Mouse (Mus musculus): ENCODE data around the gene Stk11. TPM values are rescaled to one million over a fixed set of nuclear protein-coding genes. Genes with fewer than 3 reads are reported as not detected.

Stk11 gene
- 100 to 1,000 TPM; 175 to 179 TPM for total RNA-seq (2023)

DNA sequence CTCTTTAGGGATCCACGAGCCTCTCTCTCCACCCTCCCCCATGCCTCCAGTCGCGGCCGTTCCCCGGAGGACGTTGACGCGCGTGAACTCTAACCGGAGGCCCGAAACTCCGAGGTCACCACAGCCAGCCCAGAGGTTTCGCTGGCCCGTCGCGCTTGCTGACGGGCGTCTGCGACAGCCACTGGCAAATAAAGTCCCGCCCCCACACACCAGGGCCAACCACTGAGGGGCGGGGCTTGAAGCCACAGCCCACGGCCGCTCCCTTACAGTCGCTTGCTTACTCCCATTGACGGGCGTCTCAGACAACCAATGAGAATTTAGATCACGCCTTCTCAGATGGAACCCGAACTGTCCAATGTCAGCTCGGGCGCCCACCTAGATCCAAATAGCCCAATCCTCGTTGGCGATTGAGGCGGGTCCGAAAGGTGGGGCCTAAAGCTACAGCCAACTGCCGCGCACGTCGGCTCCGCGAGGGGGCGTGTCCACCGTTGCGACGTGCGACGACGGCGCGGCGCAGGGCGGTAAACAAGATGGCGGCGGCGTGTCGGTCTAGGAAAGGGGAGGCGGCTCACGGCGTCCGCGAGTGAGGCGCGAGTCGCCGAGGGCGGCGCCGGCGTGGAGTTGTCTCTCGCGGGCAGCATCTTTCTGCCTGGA lies at the start of gene Stk11:
TSS of gene Stk11 (plus strand) at position 514 of the 654 bp plus-strand sequence.

DNA sequence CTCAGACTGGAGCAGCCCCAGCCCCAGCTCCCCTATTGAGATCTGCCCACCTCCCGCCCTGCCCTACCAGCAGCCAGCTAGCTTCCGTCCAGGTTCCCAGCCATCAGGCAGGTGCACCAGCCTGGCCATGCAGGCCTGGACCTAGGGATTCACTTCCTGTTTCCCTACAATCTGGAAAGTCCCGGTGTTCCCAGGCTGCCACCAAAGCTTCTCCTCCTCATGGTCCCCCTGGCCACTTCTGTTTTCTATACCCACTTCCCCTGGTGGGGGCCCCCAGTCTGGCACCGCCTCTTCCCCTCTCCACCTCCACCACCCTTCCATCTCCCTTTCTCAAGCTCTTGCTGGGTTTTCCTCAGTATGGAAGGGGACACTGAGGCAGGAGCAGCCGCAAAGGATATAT lies 10.1 kb upstream of the Stk11 start, which contains the start of gene Sbno2:
TSS of gene Sbno2 (minus strand) at position 112 of the 400 bp plus-strand sequence.

DNA sequence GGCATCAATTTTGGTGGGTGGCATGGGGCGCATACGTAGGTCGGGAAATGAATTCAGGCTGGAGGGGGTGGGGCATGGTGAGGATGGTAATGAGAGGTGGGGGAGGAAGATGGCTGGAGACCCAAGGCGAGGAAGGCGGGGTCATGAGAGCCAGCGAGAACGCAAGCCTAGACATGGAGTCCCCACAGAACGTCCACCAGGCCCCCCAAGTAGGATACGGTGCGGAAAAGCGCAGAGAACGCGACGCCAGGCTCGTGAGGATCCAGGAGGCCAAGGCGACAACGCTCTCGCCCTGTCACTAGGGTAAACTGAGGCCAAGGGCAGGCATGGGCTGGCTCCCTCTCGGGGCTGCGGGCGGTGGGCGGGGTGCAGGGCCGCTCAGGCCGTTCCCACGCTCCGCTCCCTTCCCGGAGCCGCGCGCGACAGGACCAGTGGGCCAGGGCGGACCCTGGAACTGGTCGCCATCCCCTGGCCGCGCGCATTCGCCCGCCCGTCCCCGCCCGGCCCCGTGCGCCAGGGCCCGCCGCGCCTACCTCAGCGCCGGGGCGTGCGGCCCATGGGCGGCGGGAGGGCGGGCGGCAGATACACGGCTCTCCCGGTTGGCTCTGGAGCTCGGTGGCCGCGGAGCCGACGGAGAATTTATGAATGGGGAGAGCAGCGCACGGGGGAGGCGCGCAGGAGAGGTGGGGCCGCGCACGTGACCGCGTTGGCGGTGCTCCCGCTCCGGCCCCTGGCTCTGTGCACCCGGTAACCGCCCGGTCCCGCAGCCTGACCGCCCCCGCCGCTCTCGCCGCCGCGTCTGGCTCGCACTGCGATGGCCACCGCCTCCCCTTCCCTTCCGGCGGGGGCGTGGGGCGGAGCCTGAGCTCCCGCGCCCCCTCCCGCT lies 23.2 kb downstream of the Stk11 start, which contains the start of gene Atp5d:
TSS of gene Atp5d (plus strand) at position 80 of the 886 bp plus-strand sequence.

DNA sequence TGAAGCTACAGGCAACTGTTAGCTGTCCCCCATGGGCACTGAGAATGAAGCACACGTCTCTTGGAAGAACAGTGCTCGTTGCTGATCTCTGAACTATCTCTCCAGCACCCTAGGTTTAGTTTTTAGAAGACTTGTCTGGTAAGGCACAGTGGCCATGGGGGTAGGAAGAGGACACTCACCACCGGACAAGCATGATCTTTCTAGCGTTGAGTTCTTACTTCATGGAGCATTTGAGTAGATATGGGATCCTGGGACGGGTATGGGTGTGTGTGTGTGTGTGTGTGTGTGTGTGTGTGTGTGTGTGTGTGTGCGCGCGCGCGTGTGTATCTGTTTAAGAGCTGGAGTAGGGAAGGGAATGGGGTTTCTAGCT lies 25.0 kb downstream of the Stk11 start, which contains the start of gene Cbarp:
TSS of gene Cbarp (minus strand) at position 170 of the 370 bp plus-strand sequence.

DNA sequence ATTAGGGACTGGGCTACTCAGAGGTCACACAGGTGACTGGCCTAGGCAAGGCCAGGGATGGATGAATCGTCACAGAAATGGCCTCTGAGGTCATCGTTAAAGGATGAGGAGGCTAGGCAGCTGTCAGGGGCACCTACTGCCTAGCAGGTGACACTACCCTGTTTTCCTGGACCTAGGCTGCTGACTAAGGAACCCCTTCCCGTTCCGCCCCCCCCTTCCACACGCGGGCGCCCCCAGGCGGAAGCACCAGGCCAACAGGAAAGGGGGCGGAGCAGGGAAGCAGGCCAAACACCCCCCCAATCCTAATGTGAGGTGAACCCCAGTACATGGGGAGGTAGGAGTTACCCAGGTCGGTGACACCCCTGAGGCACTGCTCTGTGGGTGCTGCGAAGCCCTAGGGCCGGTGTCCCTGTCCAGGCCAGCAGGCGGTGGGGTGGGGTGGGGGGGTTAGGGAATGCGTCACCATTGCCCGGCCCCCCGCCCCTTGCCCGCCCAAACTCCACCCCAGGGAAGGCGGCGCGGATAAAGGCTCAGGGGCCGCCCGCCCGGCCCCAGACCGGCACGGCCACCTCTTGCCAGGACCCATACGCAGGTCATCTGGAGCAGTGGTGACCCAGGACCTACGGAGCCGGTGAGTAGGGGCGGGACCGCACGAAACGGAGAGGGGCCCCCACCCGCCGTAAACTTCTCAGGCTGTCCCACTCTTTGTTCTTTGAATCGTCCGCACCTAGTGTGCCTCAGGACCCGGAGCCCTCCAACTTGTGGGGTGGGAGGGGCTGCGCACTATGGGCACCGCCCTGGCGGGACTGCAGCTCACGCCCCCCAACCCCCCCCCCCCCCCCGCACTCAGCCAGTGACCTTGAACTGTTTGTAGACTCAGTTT lies 32.4 kb downstream of the Stk11 start, which contains the start of gene Midn:
TSS of gene Midn (plus strand) at position 554 of the 883 bp plus-strand sequence.

DNA sequence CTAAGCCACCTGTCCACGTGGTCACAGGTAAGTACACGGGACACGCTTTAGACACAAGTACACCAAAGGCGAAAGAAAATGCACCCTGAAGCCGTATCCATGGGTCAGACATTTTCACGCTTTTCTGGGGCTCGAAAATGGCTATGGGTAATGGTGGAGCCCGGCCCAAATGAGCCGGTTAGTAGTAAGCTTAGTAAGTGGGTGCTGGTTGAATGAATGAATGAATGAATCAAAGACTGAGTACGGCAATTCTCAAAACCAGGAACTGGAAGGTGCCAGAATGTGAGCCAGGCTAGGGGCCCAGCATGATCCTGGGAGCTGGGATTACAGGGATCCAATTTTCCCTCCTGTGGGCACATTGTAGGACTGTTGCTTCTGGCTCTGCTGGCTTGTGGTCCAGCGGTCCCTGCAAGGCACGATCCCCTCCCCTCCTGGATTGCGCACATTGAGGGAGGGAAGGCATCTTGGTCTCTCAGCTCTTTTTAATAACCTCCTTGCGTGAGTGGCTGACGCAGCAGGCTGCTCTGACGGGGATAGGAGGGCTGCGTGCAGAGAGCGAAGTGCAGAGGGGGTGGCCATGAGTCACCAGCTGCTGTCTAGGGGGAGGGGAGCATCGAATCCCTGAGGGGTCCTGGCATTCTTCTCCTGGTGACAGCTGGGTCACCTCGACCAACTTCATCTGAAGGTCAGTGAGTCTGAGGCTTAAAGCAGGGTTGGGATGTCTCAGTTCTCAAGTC lies 50.0 kb downstream of the Stk11 start, which contains the start of gene Cirbp:
TSS of gene Cirbp (plus strand) at position 594 of the 737 bp plus-strand sequence.

DNA sequence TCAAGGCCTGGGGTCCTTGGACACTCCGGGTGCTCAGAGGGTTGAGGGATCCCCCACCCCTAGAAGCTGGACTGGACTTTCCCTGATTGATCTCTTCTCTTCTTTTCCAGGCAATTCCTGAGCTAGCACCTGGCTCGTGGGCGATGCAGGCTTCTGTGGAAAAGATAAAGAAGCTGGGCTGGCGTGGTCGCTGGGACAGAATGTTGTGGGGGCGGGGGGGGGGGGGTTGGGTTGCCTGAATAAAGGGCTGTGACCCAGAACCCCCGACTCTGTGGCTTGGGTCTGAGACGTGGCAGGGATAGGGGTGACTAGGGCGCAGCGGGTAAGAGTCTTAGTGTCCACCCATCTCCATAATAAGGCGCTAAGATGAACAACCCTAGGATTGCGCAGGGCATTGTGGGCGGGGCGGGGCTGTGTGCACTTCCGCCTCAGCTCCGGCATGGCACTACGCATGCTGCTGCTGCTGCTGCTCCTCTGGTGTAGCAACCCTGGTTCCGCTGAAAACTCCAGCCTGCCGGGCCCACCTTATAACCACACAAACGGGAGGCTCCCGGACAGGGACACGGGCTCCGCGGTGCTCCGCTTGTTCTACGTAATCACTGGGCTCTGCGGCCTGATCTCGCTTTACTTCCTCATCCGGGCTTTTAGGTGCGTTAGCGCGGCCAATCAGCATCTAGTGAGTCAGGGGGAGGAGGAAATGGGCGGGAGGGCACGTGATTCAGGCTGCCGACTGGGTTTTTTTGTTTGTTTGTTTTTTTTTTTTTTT lies 57.1 kb downstream of the Stk11 start, which contains the start of gene 1600002K03Rik:
TSS of gene 1600002K03Rik (plus strand) at position 418 of the 766 bp plus-strand sequence.

DNA sequence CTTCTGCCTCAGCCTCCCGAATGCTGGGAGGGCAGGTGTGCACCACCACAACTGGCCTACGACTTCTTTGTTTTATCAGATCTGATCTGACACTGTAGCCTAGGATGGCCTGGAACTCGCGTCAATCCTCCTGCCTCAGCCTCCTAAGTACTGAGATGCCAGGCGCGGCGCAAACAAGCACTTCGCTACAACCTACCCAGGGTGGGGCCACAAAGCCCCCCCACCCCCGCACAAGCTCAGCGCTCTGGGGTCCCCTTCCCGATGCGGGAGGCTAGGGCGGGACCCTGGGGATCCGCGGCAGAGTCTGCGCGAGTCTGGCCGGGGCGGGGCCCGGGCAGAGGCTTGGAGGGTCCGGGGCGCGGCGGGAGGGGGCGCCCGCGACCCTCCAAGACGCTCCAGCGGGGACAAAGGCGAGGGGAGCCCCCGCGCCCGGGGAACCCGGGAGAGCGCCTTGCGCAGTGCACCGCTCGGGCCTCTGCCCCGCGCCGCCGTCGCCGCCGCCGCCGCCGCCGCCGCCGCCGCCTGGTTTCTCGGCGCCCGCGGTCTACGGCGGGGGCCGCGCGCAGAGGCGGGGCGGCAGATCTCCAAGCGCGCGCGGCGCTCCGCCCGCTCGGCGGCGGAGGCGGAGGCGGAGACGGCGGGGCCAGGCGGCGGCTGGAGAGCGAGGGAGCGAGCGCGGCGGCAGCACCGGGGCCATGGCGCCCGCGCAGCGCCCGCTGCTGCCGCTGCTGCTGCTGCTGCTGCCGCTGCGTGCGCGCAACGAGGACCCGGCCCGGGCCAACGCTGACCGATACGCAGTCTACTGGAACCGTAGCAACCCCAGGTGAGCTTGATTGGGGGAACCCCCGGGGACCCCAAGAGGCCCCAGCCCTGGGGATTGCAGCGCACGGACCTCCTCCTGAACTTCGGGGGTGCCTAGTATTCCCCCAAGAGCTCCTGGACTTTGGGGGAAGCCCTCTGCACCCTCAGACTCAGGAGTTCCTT lies 63.8 kb downstream of the Stk11 start, which contains the start of gene Efna2:
TSS of gene Efna2 (plus strand) at position 415 of the 984 bp plus-strand sequence.

Other genes with a start within 250 kb of the Stk11 start
- gene Prtn3, start 241.3 kb upstream of the Stk11 start, total RNA-seq (2023): 100 to 1,000 TPM; 525 to 560 TPM
- 10 to 100 TPM; 20.1 to 25.2 TPM for gene Plppr3, start 241.2 kb upstream of the Stk11 start, total RNA-seq (2023)
- gene Elane, start 229.6 kb upstream of the Stk11 start, total RNA-seq (2023): 100 to 1,000 TPM; 647 to 654 TPM
- under 1 TPM in 1 of 2 experiments, not detected in 1; 0.46 TPM for gene Cfd, start 224.9 kb upstream of the Stk11 start, total RNA-seq (2023)
- 10 to 100 TPM; 33.3 to 34.5 TPM for gene Med16, start 206.9 kb upstream of the Stk11 start, total RNA-seq (2023)
- gene Gm26602, start 204.9 kb upstream of the Stk11 start, total RNA-seq (2023): not detected
- gene Kiss1r, start 198.8 kb upstream of the Stk11 start, total RNA-seq (2023): 1 to 10 TPM; 4.2 to 5.2 TPM
- 100 to 1,000 TPM; 448 to 486 TPM for gene R3hdm4, start 194.6 kb upstream of the Stk11 start, total RNA-seq (2023)
- gene Arid3a, start 188.8 kb upstream of the Stk11 start, total RNA-seq (2023): 100 to 1,000 TPM; 176 to 193 TPM
- gene Wdr18, start 155.7 kb upstream of the Stk11 start, total RNA-seq (2023): 1 to 10 TPM; 8.5 to 9.7 TPM
- under 1 TPM in 1 of 2 experiments, not detected in 1; 0.20 TPM for gene Grin3b, start 145.1 kb upstream of the Stk11 start, total RNA-seq (2023)
- 10 to 100 TPM; 64.3 to 74.9 TPM for gene Tmem259, start 131.5 kb upstream of the Stk11 start, total RNA-seq (2023)
- gene Cnn2, start 127.2 kb upstream of the Stk11 start, total RNA-seq (2023): 100 to 1,000 TPM; 518 to 532 TPM
- 100 to 1,000 TPM; 108 to 114 TPM for gene Abca7, start 119.3 kb upstream of the Stk11 start, total RNA-seq (2023)
- gene Arhgap45, start 99.2 kb upstream of the Stk11 start, total RNA-seq (2023): 100 to 1,000 TPM; 413 to 426 TPM
- gene Polr2e, start 76.0 kb upstream of the Stk11 start, total RNA-seq (2023): 10 to 100 TPM; 40.4 to 41.4 TPM
- 100 to 1,000 TPM; 313 to 334 TPM for gene Gpx4, start 68.6 kb upstream of the Stk11 start, total RNA-seq (2023)
- gene Sbno2, start 10.2 kb upstream of the Stk11 start, total RNA-seq (2023): 100 to 1,000 TPM; 125 to 162 TPM
- gene Atp5d, start 22.8 kb downstream of the Stk11 start, total RNA-seq (2023): 100 to 1,000 TPM; 122 to 126 TPM
- 1 to 10 TPM; 1.3 to 1.7 TPM for gene Cbarp, start 25.0 kb downstream of the Stk11 start, total RNA-seq (2023)
- 100 to 1,000 TPM; 232 to 270 TPM for gene Midn, start 32.5 kb downstream of the Stk11 start, total RNA-seq (2023)
- gene Cirbp, start 50.2 kb downstream of the Stk11 start, total RNA-seq (2023): 10 to 100 TPM; 33.5 to 40.3 TPM
- 1 to 10 TPM; 5.4 to 6.7 TPM for gene 1600002K03Rik, start 57.1 kb downstream of the Stk11 start, total RNA-seq (2023)
- under 1 TPM in 1 of 2 experiments, not detected in 1; 0.24 TPM for gene Efna2, start 63.7 kb downstream of the Stk11 start, total RNA-seq (2023)
- gene Mum1, start 110.6 kb downstream of the Stk11 start, total RNA-seq (2023): 10 to 100 TPM; 32.2 to 32.6 TPM
- 10 to 100 TPM; 62.6 to 65.8 TPM for gene Ndufs7, start 133.3 kb downstream of the Stk11 start, total RNA-seq (2023)
- gene Gamt, start 145.2 kb downstream of the Stk11 start, total RNA-seq (2023): 1 to 10 TPM; 4.8 to 8.8 TPM
- 100 to 1,000 TPM in 1 of 2 experiments, 10 to 100 TPM in 1; 96.6 to 113 TPM for gene Dazap1, start 145.7 kb downstream of the Stk11 start, total RNA-seq (2023)
- 100 to 1,000 TPM; 865 to 877 TPM for gene Rps15, start 176.7 kb downstream of the Stk11 start, total RNA-seq (2023)
- gene Apc2, start 180.2 kb downstream of the Stk11 start, total RNA-seq (2023): not detected
- gene 2310011J03Rik, start 204.7 kb downstream of the Stk11 start, total RNA-seq (2023): 10 to 100 TPM; 21.5 to 26.4 TPM
- under 1 TPM in 1 of 2 experiments, not detected in 1; 0.66 TPM for gene Pcsk4, start 213.7 kb downstream of the Stk11 start, total RNA-seq (2023)
- 1 to 10 TPM; 3.3 to 3.6 TPM for gene Reep6, start 214.2 kb downstream of the Stk11 start, total RNA-seq (2023)
- under 1 TPM; 0.53 to 0.55 TPM for gene Adamtsl5, start 232.6 kb downstream of the Stk11 start, total RNA-seq (2023)
- not detected for gene Plk5, start 240.7 kb downstream of the Stk11 start, total RNA-seq (2023)